Mouse (Mus musculus): Measurements from ENCODE around the gene Fhl1.

- TF ChIP-seq POLR2A (IDR thresholded peaks at IDR 0.05; ENCODE audit: low read depth, low read length) = no peak
- no peak for TF ChIP-seq CTCF (IDR thresholded peaks at IDR 0.05; ENCODE audit: extremely low read depth, insufficient read depth, insufficient read length, insufficient replicate concordance)
Observed at GRCm38 (mm10) chrX:56701261-56701660, 30.3 kb upstream of the Fhl1 start.

Measured in spleen, adult 2 months (tissue).